Mouse (Mus musculus) limb, embryonic 11.5 days (tissue): Measurements from ENCODE around the gene Pgbd5. TPM values are rescaled to one million over a fixed set of nuclear protein-coding genes. Genes with fewer than 3 reads are reported as not detected.

ENCODE experiments used
- ATAC-seq: fragments of 200-750 bp; cut with Nextera tagmentation; 2 replicates; pipeline ENCODE4 v1.8.0; 2017; ENCODE audit warnings: low read depth; ENCODE audit not compliant: insufficient number of reproducible peaks, low FRiP score, low TSS enrichment
- DNase-seq: peaks from one replicate; pipeline ENCODE4 v3.0.0-alpha.2; 2015; ENCODE audit warnings: low spot score
- H3K27ac ChIP-seq: fragments of 300-500 bp; sonication (generic); replicated peaks from 2 replicates; pipeline ENCODE4 v1.5.1; 2014; ENCODE audit warnings: low read depth, mild to moderate bottlenecking, low read length
- H3K27me3 ChIP-seq: fragments of 300-500 bp; sonication (generic); 2 replicates; pipeline ENCODE4 v1.6.1; 2014; ENCODE audit warnings: mild to moderate bottlenecking, low read length, mixed read lengths; ENCODE audit not compliant: control insufficient read depth, insufficient read depth
- H3K36me3 ChIP-seq: fragments of 300-500 bp; sonication (generic); 2 replicates; pipeline ENCODE4 v1.6.1; 2014; ENCODE audit warnings: mild to moderate bottlenecking, low read length, moderate library complexity, mixed read lengths; ENCODE audit not compliant: control insufficient read depth, insufficient read depth
- H3K4me1 ChIP-seq: fragments of 300-500 bp; sonication (generic); 2 replicates; pipeline ENCODE4 v1.6.1; 2014; ENCODE audit warnings: low read length, mixed read lengths; ENCODE audit not compliant: control insufficient read depth, insufficient read depth
- H3K4me2 ChIP-seq: fragments of 300-500 bp; sonication (generic); 2 replicates; pipeline ENCODE4 v1.6.1; 2014; ENCODE audit warnings: low read depth, mild to moderate bottlenecking, moderate library complexity; ENCODE audit not compliant: severe bottlenecking
- H3K4me3 ChIP-seq: fragments of 300-500 bp; sonication (generic); 2 replicates; pipeline ENCODE4 v1.5.1; 2014; ENCODE audit warnings: low read depth, low read length
- H3K9ac ChIP-seq: fragments of 300-500 bp; sonication (generic); 2 replicates; pipeline ENCODE4 v1.6.1; 2014; ENCODE audit warnings: mild to moderate bottlenecking, low read length
- H3K9me3 ChIP-seq: fragments of 300-500 bp; sonication (generic); 2 replicates; pipeline ENCODE4 v1.6.1; 2016; ENCODE audit warnings: low read length; ENCODE audit not compliant: control insufficient read depth
- WGBS: fragments of 180-500 bp; shearing (Covaris S2); extraction: QIAGEN DNeasy Blood & Tissue Kit; methylation state at CpG from one replicate; pipeline ENCODE4 v1.1.7; 2014; 5-methylcytosine and 5-hydroxymethylcytosine counted together
- polyA plus RNA-seq: library from polyadenylated mRNA; unstranded; fragments of >200 nt; fragmentation: Nextera tagmentation; extraction: Ambion mirVana; gene quantifications from 2 replicates; pipeline ENCODE4 v1.2.1, GENCODE M21; 2014

Gene Pgbd5
- polyA plus RNA-seq, 1 experiment from 2014 or later: 0.36 TPM

DNA sequence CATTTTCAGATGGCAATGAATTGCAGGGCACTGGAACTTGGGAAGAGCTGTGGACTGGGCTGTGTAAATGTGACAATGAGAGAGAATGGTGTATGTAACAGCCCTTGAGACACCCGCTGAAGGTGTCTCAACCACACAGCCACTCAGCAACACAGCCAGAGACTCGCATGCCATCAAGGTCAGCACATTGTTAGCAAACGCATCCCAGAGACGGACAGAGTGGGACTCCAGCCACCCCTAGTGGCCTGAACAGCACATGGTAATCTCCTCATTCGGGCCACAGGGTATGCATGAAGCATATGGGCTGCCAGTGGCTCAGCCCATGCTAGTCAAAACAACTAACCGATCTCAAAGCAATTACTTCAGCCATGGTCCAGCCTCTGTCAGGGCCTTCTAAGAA lies 60.2 kb downstream of the Pgbd5 start:
- WGBS: 72% methylated on average over 6 of the region's 6 CpGs
- Histone ChIP-seq H3K4me2 (no peak overlapping the region), H3K27ac (no peak overlapping the region), H3K4me3 (no peak overlapping the region), H3K4me1 (no peaks in the 10 kb centered on the region), H3K9ac (no peak overlapping the region), H3K9me3 (no peaks in the 10 kb centered on the region), H3K27me3 (no peaks in the 10 kb centered on the region), H3K36me3 (no peaks in the 10 kb centered on the region)
- ATAC-seq (no peak), DNase-seq (no peak)

DNA sequence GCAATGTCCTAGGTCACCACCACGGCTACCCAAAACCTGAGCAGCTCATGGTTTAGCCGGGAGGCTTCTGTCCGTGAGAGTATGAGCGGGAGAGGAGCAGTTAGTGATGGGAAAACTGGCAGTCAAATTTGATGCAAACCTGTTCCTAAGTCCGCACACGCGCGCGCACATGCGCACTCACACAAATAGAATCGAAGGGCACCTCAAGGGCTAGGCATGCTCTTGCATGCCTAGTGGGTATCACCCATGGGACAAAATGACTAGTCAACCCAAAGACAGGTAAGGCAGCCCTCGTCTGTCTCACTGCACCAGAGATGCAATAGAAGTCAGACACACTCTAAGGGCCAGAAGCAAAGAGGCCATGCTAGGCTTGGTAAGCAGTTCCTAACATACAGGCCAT lies 63.1 kb downstream of the Pgbd5 start:
- no peak overlapping the region for H3K27ac ChIP-seq
- H3K36me3 ChIP-seq: no peaks in the 10 kb centered on the region
- no peaks in the 10 kb centered on the region for H3K4me1 ChIP-seq
- no peak overlapping the region for H3K9ac ChIP-seq
- no peaks in the 10 kb centered on the region for H3K9me3 ChIP-seq
- H3K4me2 ChIP-seq: no peak overlapping the region
- ATAC-seq (no peak), DNase-seq (no peak)
- WGBS: 94% methylated on average over 12 of the region's 12 CpGs
- no peak overlapping the region for H3K4me3 ChIP-seq
- H3K27me3 ChIP-seq: no peaks in the 10 kb centered on the region

GRCm38 (mm10) chr8:124375727-124376126 lies 63.7 kb downstream of the Pgbd5 start:
- H3K4me3 ChIP-seq: no peak overlapping the region
- H3K4me1 ChIP-seq: no peaks in the 10 kb centered on the region
- H3K36me3 ChIP-seq: no peaks in the 10 kb centered on the region
- no peaks in the 10 kb centered on the region for H3K27me3 ChIP-seq
- H3K9ac ChIP-seq: no peak overlapping the region
- H3K27ac ChIP-seq: no peak overlapping the region
- H3K4me2 ChIP-seq: no peak overlapping the region
- ATAC-seq (no peak), DNase-seq (no peak)
- WGBS: 82% methylated on average over 9 of the region's 9 CpGs
- no peaks in the 10 kb centered on the region for H3K9me3 ChIP-seq

DNA sequence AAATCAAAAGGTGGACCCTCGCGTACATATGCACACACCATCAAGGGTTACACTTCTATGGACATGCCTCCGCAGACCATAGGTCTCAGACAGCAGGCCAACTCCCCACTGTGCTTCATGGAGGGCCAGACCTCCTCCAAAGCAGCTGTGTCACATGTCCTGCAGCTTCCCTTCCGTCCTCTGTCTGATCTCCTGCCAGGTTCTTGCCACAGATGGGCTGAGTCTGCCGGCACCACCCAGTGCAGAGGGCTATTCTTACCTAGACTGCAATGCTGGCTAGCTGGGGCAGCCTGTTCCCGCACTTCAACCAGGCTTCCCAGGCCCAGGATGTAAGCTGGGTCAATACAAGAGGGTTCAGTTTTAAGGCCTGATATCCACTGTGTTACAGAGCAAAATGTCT lies 64.3 kb downstream of the Pgbd5 start:
- whole genome bisulfite sequencing: 79% methylated on average over 6 of the region's 6 CpGs
- no peaks in the 10 kb centered on the region for H3K4me1 ChIP-seq
- no peaks in the 10 kb centered on the region for H3K36me3 ChIP-seq
- no peak overlapping the region for H3K9ac ChIP-seq
- no peak for DNase-seq
- H3K27me3 ChIP-seq: no peaks in the 10 kb centered on the region
- no peak overlapping the region for H3K4me2 ChIP-seq
- H3K4me3 ChIP-seq: no peak overlapping the region
- H3K9me3 ChIP-seq: no peaks in the 10 kb centered on the region
- no peak overlapping the region for H3K27ac ChIP-seq
- no peak for ATAC-seq

DNA sequence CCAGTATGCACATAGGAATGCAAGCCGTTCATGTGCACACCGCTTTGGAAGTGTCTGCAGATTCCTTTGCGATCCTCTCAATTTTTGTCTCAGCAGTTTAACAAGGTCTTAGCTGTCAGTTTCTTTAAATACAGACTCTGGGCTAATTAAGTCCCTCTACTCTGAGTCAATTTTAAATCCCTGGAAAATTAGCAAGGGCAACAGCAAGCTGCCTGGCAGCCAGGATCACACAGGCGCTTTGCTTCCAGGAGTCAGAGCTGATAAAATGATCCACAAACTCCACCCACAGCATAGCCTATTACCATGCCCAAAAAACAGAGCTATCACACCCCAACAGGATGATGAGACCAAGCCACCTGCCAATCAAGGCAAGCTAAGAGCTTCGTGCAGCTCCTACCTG lies 65.7 kb downstream of the Pgbd5 start:
- no peak overlapping the region for H3K4me2 ChIP-seq
- H3K27ac ChIP-seq: no peak overlapping the region
- H3K27me3 ChIP-seq: no peaks in the 10 kb centered on the region
- no peaks in the 10 kb centered on the region for H3K36me3 ChIP-seq
- H3K4me3 ChIP-seq: no peak overlapping the region
- no peaks in the 10 kb centered on the region for H3K4me1 ChIP-seq
- ATAC-seq (no peak), DNase-seq (no peak)
- no peak overlapping the region for H3K9ac ChIP-seq
- no peaks in the 10 kb centered on the region for H3K9me3 ChIP-seq
- 90% methylated on average over 5 of the region's 5 CpGs for WGBS

- no peak overlapping the region for H3K27ac ChIP-seq
- no peak overlapping the region for H3K9ac ChIP-seq
- no peaks in the 10 kb centered on the region for H3K36me3 ChIP-seq
- no peak overlapping the region for H3K4me2 ChIP-seq
- 89% methylated on average over 23 of the region's 23 CpGs for WGBS
- H3K27me3 ChIP-seq: no peaks in the 10 kb centered on the region
- no peak overlapping the region for H3K4me3 ChIP-seq
- H3K4me1 ChIP-seq: no peaks in the 10 kb centered on the region
- DNase-seq (no peak), ATAC-seq (no peak)
- H3K9me3 ChIP-seq: no peaks in the 10 kb centered on the region
Measured at GRCm38 (mm10) chr8:124371410-124372123, 67.9 kb downstream of the Pgbd5 start.

DNA sequence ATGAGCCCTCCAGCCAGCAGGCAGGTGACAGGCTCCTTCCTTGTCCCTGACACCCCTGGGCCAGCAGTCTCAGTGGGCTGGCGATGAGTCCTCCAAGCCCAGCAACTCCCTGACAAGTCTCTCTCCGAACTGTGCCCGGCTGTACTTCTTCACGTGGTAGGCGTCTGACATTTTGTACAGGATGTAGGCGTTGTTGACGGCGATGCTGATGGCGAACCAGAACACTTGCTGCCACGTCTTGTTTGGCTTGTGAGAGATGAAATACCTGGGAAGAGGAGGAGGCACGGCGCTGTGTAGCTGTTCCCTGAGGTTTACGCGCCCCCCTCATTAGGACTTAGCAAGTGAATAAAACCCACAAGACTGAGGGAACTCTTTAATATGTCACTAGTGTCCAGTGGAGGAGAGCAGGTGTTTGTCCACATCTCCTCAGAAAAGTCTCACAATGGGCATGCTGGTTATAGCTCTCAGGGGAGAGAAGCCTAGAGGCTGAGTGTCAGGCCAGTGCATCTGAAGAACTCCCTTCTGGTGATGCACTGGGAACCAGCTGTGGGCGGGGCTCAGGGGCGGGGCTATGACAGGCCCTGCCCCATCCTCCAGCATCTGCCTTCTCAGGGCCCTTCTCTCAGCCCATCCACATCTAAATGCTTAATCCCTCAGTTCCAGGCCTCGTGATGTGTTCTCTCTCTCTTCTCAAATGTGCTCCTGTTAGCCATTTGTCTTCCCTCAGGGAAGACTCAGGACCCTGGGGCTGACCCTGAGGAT lies 68.9 kb downstream of the Pgbd5 start:
- Histone ChIP-seq H3K27ac (no peak overlapping the region), H3K4me1 (no peaks in the 10 kb centered on the region), H3K27me3 (no peaks in the 10 kb centered on the region), H3K9me3 (no peaks in the 10 kb centered on the region), H3K4me2 (no peak overlapping the region), H3K36me3 (no peaks in the 10 kb centered on the region), H3K4me3 (no peak overlapping the region), H3K9ac (no peak overlapping the region)
- DNase-seq (no peak), ATAC-seq (no peak)
- 78% methylated on average over 17 of the region's 17 CpGs for WGBS

- Histone ChIP-seq H3K4me3 (no peak overlapping the region), H3K4me2 (no peak overlapping the region), H3K27me3 (no peaks in the 10 kb centered on the region), H3K9me3 (no peaks in the 10 kb centered on the region), H3K27ac (no peak overlapping the region), H3K4me1 (no peaks in the 10 kb centered on the region), H3K9ac (no peak overlapping the region), H3K36me3 (no peaks in the 10 kb centered on the region)
- ATAC-seq (no peak), DNase-seq (peak; percentile 84)
- WGBS: 16% methylated on average over 8 of the region's 8 CpGs
Measured at GRCm38 (mm10) chr8:124368213-124368612, 71.2 kb downstream of the Pgbd5 start.
